Mouse (Mus musculus): ENCODE measurements around the gene Gpr3.

The Gpr3 gene

DNA sequence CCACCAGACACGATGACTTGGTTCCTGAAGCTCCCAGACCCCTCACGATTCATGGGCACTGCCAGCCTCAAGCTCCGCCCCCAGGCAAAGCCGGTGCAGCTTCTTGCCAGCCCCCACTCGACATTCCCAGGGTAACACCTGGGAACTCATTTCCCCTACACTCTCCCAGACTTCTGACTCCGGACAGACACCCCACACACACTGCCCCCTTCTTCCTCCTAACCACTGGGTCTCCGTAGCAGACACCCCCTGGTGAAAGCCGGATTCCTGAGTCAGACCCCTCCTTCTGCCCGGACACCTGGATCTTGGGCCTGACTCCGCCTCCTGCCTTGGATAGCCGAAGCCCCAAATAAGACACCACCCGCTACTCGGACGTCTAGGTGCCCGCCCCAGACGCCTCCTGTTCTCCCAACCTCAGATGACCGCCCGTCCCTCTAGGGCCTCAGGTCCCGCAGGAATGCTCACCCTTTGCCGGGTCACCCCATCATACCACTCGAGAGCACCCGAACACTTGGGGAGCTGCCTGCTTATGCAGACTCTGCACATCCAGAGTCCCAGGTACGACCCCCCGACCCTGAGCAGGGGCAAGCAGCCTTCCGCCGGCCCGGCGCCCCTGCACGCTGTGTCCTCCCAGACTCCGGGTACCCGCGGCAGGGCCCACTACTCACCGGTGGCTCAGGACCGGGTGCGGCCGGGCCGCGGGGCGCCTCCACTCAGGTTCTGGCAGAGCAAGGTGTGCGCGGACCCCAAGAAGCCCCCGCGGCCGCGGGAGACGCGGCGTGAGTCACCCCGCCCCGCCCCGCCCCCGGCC is at the start of gene Gpr3, which contains the start of gene Cd164l2:
Gpr3 (minus strand) TSS at position 786 of the 811 bp plus-strand sequence.
Cd164l2 (plus strand) TSS at position 381 of the 811 bp plus-strand sequence.
- DNase-seq (ENCODE audit: low read depth), result no peak

DNA sequence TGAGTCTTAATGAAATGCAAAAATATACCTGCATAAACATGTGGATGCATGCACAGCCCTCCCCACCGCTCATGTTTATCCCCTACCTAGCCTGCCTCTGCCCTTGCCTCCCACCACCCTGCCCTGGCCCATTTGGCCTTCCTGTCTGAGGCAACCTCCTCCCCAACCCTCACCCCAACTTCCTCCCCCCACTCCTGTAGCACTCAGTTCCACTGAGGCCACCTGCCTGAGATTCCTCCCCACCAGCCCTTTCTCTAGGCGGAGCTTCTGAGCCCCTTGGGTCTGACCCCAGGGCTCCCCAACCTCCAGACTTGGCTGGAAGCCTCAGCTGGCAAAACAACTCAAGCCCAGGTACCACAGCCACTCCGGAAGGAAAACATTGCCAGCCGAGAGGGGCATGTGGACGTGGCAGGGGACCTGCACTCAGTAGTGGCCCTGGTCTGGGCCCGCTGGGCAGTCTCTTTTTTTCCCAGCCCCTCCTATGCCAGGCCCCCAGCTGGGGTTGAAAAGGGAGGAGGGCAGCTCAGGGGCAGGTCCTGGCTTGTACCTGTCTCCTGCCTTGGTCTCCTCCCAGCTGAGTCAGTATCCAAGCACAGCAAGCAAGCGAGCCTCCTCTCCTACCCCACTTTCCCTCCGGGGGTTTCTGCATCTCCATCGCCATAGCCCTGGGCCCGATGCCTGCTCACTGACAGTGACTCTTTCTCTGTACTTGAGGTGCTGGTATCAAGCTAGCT is 49.5 kb upstream of the Gpr3 start:
- peak; percentile 52 for DNase-seq (ENCODE audit: low read depth)

DNA sequence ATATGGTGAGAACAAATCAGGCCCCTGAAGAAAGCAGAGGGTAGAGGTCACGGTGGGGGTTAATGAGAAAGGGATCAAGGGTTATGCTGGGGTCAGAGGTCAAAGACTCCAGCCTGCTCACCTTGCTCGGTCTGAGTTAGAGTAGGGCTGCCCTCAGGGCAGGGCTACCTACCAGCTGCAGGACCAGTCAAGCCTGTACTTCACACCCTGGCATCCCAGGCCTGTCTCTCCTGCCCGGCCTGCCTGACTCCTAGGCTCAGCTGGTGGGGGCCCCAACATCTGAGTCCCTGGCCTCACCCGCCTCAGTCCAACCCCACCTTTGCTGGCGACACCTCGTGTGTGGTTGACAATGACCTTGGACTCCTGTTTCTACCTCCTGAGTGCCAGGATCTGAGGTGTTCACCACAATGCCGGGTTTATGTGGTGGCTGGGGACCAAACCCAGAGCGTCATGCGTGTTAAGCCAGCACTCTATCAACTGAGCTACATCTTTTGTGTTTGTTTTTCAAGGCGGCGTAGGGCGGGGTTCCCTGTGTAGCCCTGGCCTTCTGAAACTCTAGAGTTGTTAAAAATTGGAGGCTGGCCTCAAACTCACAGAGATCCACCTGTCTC is 45.6 kb upstream of the Gpr3 start:
- no peak for DNase-seq (ENCODE audit: low read depth)

DNA sequence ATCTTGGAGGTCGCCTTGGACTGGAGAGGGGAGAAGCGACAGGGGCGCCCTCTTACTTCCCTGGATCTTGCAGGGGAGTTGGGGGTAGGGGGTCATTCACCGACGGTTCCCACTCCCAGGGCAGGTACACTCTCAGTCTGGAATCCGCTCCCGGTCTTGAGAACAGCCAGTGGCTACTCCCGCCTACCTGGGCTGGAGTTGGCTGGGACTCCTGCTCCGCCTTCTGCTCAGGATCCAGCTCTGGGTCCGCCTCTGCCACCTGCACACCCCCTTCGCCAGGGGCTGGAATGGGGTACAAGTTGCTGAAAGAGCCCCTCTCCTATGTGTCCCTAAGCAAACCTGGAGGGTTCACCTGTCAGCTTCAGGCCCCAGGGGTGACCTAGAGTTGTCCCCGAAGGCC is 44.9 kb upstream of the Gpr3 start:
- no peak for DNase-seq (ENCODE audit: low read depth)

DNA sequence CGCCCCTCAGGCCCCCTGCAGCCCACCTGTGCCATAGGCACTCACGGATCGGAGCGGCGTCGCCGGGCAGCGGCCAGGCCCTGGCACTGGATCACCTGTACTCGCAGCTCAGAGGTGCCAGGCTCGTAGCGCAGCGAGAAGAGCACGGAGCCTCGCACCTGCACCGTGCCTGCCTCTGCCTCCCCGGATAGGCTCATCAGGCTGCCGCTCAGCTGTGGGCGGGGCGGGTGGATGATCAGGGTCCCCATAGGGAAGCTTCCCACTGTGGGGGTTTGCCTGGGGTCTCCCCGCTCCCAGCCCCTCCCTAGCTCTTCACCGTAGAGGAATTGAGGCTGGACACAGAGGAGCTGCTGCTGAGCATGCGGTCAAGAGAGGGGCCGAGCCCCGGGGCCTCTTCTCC is 44.5 kb upstream of the Gpr3 start:
- no peak for DNase-seq (ENCODE audit: low read depth)

DNA sequence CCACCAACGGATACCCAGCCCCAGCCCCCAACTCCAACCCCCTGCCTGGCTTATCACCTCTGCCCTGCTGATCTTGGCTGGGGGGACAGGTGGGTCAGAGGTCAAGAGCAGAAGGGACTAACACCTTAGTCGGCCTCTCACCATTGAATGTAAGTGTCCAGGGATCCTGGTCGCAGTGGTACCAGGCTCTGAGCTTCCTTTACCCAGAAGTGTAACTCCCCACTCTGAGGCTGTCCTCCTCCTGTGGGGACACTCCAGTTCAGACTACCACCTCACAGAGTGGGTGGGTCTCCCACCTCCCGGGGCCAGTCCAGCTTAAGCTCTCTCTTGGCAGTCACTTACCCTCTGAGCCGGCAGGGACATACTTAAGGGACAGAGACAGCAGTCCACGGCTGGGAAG is 43.1 kb upstream of the Gpr3 start:
- no peak for DNase-seq (ENCODE audit: low read depth)

DNA sequence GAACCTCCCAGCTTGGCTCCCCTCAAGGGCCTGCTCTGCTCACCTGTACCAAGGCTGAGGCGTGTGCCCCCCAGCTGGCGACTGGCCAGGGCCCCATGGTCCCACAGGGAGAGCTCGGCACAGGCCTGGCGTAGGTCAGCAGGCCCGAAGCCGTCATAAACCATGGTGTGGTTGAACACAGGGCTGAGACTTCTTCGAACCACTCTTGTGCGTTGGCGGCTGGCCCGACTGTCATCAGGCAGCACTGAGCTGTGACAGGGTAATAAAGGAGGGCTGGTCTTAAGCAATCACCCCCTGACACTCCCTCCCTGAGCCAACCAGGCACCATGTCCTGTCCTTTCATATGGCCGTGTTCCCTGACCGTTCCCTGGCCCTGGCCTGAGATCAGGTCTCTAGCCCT is 41.1 kb upstream of the Gpr3 start:
- DNase-seq (ENCODE audit: low read depth), result no peak

DNA sequence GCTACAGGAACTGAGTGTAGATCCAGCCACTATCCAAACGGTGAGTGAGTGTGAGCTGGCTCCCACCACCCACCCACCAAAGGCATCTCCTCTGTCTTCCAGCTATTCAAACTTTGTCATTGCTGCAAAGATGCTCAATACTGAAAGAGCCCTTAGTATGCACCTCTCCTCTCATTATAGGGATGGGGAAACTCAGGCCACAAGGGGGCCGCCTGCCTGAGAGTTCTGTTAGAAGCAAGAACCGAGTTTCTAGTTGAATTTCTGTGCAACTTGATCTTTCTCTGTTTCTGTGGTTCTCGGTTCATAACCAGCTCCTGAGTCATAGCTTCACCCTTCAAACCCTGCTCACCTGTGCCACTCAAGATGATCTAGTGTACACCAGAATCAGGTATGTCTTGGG is 39.8 kb upstream of the Gpr3 start:
- peak; percentile 43 for DNase-seq (ENCODE audit: low read depth)

DNA sequence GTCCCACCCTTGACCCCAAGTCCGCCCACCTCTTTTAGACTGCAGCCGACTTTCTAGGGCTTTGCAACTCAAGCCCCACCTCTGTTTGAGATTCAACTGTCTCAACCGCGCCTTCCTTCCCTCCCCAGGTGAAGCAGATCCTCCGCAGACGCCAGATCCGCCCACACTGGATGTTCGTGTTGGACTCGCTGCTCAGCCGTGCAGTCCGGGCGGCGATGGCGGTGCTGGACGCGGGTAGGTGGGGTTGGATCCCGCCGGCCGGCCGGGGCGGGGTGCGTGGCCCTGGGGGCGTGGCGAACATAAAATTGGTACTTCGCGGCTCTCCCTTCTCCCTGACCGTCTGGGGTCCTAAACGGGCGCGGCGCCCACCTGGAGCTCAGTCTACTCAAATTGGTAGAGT is 38.9 kb upstream of the Gpr3 start:
- peak; percentile 39 for DNase-seq (ENCODE audit: low read depth)

DNA sequence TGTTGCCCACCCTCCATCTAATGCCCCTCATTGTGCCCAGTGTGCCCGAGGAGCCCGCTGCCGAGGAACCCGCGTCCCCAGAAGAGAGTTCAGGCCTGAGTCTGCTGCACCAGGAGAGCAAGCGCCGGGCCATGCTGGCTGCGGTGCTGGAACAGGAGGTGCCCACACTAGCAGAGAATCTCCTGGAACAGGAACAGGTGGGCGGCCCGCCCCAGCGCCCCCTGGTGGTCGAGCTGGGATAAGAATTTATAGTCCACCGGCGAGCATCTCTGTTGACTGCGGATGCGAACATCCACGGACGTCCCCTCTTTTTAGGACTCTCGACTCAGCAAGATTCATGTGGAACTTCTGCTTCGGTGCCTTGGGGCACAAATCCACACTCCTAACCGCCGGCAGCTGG is 38.3 kb upstream of the Gpr3 start:
- peak; percentile 85 for DNase-seq (ENCODE audit: low read depth)

DNA sequence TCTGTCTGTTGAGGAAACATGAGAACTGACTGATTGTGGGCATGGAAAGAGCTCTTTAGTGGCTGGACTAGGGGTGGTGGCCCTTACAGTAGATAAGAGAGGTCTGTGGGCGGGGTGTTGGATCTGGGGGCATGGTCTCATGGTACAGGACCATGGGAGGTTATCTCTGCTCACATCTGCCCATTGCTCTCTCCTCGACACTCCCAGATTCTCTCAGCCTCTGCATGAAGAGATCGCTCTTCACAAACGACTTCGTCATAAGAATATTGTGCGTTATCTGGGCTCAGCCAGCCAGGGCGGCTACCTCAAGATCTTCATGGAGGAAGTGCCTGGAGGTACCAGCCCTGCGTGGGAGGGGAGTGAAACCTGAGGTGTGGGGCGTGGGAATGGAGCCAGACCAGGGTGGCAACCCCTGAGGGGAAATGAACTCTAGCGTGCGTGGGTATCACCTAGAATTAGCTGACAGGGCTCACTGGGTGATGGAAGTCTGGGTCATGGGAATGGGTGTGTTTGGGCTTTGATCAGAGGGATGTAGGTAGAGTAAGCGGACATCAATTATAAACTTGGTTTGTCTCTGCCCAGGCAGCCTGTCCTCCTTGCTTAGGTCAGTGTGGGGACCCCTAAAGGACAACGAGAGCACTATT is 35.6 kb upstream of the Gpr3 start:
- DNase-seq (ENCODE audit: low read depth), result peak; percentile 38

DNA sequence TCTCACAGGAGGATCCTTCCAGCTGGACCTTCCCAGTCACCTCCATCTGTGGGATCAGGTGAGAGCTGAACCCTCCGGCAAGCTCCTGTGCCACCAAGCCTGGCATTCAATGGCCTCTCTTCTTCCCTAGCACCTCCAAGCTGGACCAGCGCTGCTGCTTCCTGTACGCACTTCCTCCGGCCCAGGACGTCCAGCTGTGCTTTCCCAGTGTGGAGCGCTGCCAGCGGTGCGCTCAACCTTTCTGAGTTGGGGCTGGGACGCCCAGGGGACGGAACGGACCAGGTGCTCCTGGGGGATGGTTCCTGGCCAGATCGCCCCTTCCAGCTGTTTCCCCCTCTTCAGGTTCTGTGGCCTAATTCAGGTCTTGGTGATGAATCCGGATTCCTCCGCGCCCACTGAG is 34.7 kb upstream of the Gpr3 start:
- DNase-seq (ENCODE audit: low read depth), result no peak

DNA sequence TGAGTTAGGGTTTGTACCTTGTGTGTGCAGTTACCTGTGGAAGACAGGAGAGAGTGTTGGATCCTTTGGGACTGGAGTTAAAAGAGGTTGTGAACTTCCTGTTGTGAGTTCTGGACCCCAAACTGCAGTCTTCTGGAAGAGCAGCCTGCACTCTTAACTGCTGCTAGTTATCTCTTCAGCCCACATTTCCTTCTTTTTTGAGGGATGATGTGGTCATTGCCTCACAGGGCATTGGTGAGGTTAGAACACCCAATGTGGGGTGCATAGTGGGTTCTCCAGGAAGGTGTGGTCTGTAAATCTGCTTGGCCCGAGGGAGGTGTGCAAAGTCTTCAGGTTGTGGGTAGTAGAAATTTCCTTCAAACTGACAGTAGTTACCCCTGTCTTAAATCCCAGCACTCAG is 32.0 kb upstream of the Gpr3 start:
- DNase-seq (ENCODE audit: low read depth), result no peak

DNA sequence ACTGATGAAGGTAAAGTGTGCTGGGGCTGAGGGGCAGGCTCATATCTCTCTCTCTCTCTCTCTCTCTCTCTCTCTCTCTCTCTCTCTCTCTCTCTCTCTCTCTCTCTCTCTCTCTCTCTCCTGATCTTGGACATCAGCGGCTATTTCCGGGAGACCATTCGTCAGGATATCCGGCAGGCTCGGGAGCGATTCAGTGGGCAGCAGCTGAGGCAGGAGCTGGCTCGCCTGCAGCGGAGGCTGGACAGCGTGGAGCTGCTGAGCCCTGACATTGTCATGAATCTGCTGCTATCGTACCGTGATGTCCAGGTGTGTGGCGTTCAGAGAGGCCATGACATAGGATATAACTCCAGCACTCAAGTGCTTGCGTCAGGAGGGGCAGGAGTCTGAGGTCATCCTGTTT is 31.2 kb upstream of the Gpr3 start:
- no peak for DNase-seq (ENCODE audit: low read depth)

DNA sequence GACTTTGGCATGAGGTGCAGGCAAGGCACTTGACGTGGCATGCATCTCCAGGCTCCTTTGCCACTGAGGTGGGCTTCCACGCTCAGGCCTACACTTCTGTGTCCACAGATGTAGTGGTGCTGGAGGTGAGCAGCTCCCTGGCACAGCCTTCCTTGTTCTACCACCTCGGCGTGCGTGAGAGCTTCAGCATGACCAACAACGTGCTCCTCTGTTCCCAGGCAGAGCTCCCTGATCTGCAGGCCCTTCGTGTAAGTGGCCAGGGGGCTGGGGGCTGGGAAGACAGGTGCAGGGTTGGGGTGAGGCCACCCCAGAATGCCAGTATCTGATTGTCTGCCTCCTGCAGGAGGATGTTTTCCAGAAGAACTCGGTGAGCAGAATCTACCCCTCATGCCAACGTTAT is 30.4 kb upstream of the Gpr3 start:
- DNase-seq (ENCODE audit: low read depth), result no peak

DNA sequence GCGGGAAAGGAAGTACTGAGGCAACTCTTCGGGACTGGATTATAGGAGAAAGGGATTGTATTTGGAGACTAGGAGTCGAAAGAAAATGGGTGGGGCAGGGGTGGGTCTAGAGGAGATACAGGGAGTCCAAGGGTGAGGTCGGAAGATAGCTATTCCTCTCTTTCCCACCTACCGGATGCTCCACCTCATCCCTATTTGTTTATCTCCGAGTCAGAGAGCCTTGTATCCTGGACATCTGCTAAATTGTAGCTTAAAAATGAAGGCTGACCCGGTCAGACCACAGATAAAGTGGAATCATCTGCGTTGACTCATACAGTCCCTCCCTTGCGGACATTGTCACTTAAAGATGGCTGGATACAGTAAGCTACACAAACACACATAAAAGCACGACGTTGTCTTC is 29.6 kb upstream of the Gpr3 start:
- DNase-seq (ENCODE audit: low read depth), result no peak

DNA sequence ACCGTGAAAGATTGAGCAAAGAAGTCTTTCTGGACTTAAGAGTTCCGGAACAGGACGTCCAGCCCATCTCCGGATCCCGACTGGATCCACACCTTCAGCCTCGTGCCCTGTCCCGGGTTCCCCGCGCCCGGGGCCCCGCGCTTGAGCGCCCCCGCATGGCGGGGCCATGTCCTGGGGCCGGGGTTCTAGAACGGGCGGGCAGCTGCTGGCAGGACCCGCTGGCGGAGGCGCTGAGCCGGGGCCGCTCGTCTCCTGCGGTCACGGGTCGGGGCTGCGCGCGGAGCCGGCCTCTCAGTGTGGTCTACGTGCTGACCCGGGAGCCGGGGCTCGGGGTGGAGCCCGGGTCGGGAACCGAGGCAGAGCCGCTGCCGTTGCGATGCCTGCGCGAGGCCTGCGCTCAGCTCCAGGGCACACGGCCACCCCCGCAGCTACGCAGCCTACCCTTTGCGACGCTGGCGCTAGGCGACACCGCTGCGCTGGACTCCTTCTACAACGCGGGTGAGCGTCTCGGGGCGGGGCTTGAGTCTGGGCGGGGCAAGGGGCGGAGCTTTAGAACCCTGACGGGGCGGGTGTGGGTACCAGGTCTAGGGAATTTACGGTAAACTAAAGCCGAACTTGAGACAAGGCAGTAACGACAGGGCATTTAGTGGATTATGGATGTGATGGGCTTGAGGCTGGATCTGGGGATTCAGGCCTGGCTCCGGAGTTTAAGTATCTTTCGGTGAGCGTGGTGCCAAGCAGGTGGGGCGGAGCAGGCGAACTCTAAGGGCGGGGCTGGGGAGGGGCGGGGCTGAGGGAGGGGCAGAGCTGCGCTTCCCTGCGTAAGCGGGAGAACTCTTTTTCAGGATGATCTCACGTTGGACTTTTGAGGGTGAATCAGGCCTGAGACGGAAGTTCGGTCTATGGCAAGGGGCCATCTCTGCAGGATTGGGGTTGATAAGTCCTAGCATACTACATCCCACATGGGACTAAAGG is 28.9 kb upstream of the Gpr3 start:
- DNase-seq (ENCODE audit: low read depth), result peak; percentile 92

DNA sequence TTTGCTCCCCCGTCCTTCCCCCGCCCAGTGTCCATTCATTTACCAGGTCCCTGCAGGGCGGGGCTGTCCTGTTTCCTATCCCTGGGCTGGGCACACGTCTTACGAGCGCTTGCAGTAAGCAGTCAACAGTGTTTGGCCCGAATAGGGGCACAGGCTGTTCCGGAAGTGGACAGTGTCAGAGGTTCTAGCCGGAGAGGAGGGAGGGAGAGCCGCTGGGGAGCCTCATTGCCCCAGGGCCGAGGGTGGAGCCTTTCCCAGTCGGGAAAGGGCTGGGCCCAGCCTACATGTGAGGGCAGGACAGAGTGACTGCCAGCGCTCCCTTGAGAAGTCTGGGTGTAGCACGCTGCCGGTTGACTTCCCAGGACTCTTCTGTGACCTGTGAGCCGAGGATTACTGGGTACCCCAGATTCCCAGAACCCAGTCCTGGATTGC is 28.2 kb upstream of the Gpr3 start, which contains the start of gene Map3k6:
Map3k6 (plus strand) TSS at position 329 of the 432 bp plus-strand sequence.
- DNase-seq (ENCODE audit: low read depth), result no peak

DNA sequence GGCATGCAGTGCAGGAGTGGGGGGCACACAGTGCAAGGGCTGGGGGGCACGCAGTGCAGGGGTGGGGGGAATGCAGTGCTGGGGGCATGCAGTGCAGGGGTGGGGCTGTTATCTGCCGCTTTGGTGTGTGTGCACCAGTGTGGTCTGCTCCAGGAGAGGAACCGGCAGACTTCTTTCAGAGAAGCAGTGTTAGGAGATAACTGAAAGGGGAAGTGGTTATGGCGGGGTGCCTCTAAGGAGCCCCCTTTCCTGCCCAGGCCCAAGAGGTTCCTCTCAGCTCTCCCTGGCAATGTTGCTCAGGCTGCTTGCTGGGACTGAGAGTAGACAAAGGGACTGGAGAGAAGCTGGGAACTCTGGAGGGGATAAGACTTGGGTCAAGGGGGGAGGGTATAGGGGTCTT is 25.6 kb upstream of the Gpr3 start:
- no peak for DNase-seq (ENCODE audit: low read depth)

DNA sequence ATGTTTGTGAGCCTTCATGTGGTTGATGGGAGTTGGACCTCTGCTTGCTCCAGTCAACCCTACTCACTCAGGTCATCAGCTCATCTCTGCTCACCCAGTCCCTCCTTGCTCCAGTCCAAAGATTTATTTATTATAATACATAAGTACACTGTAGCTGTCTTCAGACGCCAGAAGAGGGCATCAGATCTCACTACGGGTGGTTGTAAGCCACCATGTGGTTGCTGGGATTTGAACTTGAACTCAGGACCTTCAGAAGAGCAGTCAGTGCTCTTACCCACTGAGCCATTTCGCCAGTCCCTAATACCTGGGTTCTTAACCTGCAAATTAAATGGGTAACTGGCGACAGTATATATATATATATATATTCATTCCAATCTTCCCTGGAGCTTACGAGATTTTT is 23.1 kb upstream of the Gpr3 start:
- no peak for DNase-seq (ENCODE audit: low read depth)

DNA sequence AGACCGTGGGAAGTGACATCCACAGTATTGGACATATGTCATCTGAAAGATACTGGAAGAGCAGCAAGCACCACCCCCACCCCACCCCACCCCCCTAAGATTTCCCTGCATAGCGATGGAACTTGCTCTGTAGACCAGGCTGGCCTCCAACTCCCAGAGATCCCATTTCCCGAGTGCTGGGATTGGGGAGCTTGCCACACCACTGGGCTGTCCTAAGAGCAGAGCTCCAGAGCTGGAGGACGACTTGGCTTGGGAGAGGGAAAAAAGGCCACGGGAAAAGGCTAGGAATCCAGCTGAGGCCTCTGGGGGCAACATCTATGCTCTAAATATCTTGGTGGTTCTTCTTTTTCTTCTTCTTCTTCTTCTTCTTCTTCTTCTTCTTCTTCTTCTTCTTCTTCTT is 22.4 kb upstream of the Gpr3 start:
- no peak for DNase-seq (ENCODE audit: low read depth)
